27 mouse cellular contexts compared by ENCODE assay signal in the genomic region with DNA sequence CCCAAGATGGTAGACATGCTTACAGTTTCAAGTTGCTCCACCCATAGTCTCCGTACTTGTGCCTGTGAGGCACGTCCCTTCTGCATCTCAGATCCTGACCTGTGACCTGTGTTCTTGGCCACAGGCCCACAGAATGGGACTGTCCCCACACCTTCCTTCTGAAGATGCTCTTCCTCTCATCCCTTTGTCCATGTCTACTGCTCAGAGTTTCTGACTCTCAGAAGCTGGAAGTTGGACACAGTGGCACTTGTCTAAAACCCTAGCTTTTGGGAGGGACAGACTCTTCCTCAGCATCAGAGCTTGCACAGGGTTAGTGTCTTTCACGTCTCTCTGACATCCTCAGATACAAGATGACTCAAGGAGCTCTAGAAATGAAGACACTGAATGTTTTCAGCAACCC. TPM values are rescaled to one million over a fixed set of nuclear protein-coding genes. Genes with fewer than 3 reads are reported as not detected.
DNase-seq lines count a peak whose midpoint lies in the region; ATAC-seq and TF ChIP-seq lines count a peak whose summit lies in the region.
"Had no signal": no experiment of that assay in that cellular context is flagged by ENCODE, and none has a peak within 500 bp of the region (broad histone marks: within the 10 kb centered on the region; RNA-seq: fewer than 3 reads in every experiment).

No protein-coding gene starts in this region.

- no peak for TF ChIP-seq CTCF in midbrain, postnatal 0 days (IDR thresholded peaks at IDR 0.05)

- no peak overlapping the region for H3K9ac ChIP-seq in hindbrain, embryonic 13.5 days
- H3K9ac ChIP-seq in hindbrain, embryonic 14.5 days = no peak overlapping the region
- no peak overlapping the region for H3K9ac ChIP-seq in midbrain, postnatal 0 days (replicated peaks; ENCODE audit: low read length, poor library complexity, severe bottlenecking)
- H3K9ac ChIP-seq in midbrain, embryonic 11.5 days (ENCODE audit: low read length) = no peak overlapping the region
- H3K9ac ChIP-seq: heart, embryonic 12.5 days; limb, embryonic 12.5 days; liver, embryonic 15.5 days had no signal

- no peaks in the 10 kb centered on the region for H3K9me3 ChIP-seq in hindbrain, embryonic 13.5 days
- H3K9me3 ChIP-seq in hindbrain, embryonic 14.5 days (ENCODE audit: control insufficient read depth, low read length) = no peaks in the 10 kb centered on the region
- H3K9me3 ChIP-seq in midbrain, postnatal 0 days (ENCODE audit: low read length) = no peaks in the 10 kb centered on the region
- no peaks in the 10 kb centered on the region for H3K9me3 ChIP-seq in midbrain, embryonic 11.5 days (ENCODE audit: control insufficient read depth, low read length)
- H3K9me3 ChIP-seq: heart, embryonic 12.5 days; limb, embryonic 12.5 days; liver, embryonic 15.5 days had no signal

- peaks cover 26% of the 10 kb centered on the region for H3K4me1 ChIP-seq in hindbrain, embryonic 13.5 days (replicated peaks)
- H3K4me1 ChIP-seq in hindbrain, embryonic 14.5 days (replicated peaks; ENCODE audit: control insufficient read depth, insufficient read depth, low read length) = peaks cover 10% of the 10 kb centered on the region
- H3K4me1 ChIP-seq in midbrain, postnatal 0 days (ENCODE audit: insufficient read depth, low read length) = peaks cover 6% of the 10 kb centered on the region; the same call in 1 of the 2 replicates
- peaks cover 3% of the 10 kb centered on the region; the same call in 1 of the 2 replicates for H3K4me1 ChIP-seq in midbrain, embryonic 11.5 days (ENCODE audit: control insufficient read depth, insufficient read depth, low read length)
- H3K4me1 ChIP-seq: limb, embryonic 12.5 days had no signal

- H3K4me3 ChIP-seq in hindbrain, embryonic 13.5 days = no peak overlapping the region
- H3K4me3 ChIP-seq in hindbrain, embryonic 14.5 days (replicated peaks; ENCODE audit: low read length) = no peak overlapping the region
- H3K4me3 ChIP-seq in midbrain, postnatal 0 days (ENCODE audit: low read depth, low read length) = no peak overlapping the region
- no peak overlapping the region for H3K4me3 ChIP-seq in midbrain, embryonic 11.5 days (ENCODE audit: low read depth, low read length)
- H3K4me3 ChIP-seq: heart, embryonic 12.5 days; layer of hippocampus, adult 2 months; left cerebral cortex, adult 2 months; limb, embryonic 12.5 days; liver, embryonic 15.5 days; myocyte had no signal

- WGBS in hindbrain, embryonic 13.5 days = 80% methylated on average over 3 of the region's 3 CpGs
- WGBS in hindbrain, embryonic 14.5 days = 79% methylated on average over 3 of the region's 3 CpGs
- 82% methylated on average over 3 of the region's 3 CpGs for WGBS in midbrain, postnatal 0 days
- WGBS in midbrain, embryonic 11.5 days = 85% methylated on average over 3 of the region's 3 CpGs

- ATAC-seq in hindbrain, embryonic 13.5 days (ENCODE audit: low FRiP score) = no peak
- ATAC-seq in hindbrain, embryonic 14.5 days (ENCODE audit: low FRiP score) = no peak
- ATAC-seq in midbrain, postnatal 0 days (ENCODE audit: low FRiP score) = no peak
- no peak for ATAC-seq in midbrain, embryonic 11.5 days (ENCODE audit: low FRiP score)
- peak; percentile 15 for ATAC-seq in CD4-positive, CD25-positive, alpha-beta regulatory T cell, adult 4 months
- peak; percentile 23 for ATAC-seq in inflammation-experienced regulatory T-cells, adult 6 months
- ATAC-seq: hindbrain, postnatal 0 days; intestine, postnatal 0 days had no signal

- 0 out of 2 replicates have a peak, but pooled peaks cover 5% of the 10 kb centered on the region for H3K27me3 ChIP-seq in hindbrain, embryonic 13.5 days
- H3K27me3 ChIP-seq in hindbrain, embryonic 14.5 days (ENCODE audit: control insufficient read depth, insufficient read depth, low read length) = no peaks in the 10 kb centered on the region
- no peaks in the 10 kb centered on the region for H3K27me3 ChIP-seq in midbrain, postnatal 0 days (ENCODE audit: insufficient read depth, low read length)
- H3K27me3 ChIP-seq in midbrain, embryonic 11.5 days (ENCODE audit: control insufficient read depth, insufficient read depth, low read length) = peaks cover 2% of the 10 kb centered on the region

- H3K4me2 ChIP-seq in hindbrain, embryonic 13.5 days = no peak overlapping the region
- H3K4me2 ChIP-seq in hindbrain, embryonic 14.5 days (replicated peaks) = no peak overlapping the region
- H3K4me2 ChIP-seq in midbrain, postnatal 0 days (ENCODE audit: low read depth, low read length, poor library complexity, severe bottlenecking) = no peak overlapping the region
- no peak overlapping the region for H3K4me2 ChIP-seq in midbrain, embryonic 11.5 days
- H3K4me2 ChIP-seq: heart, embryonic 12.5 days; limb, embryonic 12.5 days; liver, embryonic 15.5 days had no signal

- no peak for DNase-seq in hindbrain, embryonic 14.5 days (ENCODE audit: low spot score)
- DNase-seq in midbrain, postnatal 0 days (ENCODE audit: low spot score) = no peak
- no peak for DNase-seq in midbrain, embryonic 11.5 days (ENCODE audit: low spot score, missing footprints)
- no peak for DNase-seq in ovary, postnatal 36 days (ENCODE audit: low spot score)
- no peak for DNase-seq in kidney, adult 8-10 months
- DNase-seq: adrenal gland, postnatal 14 days; cerebellum, adult 11 months; cerebellum, adult 9-10 months; cerebellum, postnatal 36 days; gastrocnemius, postnatal 36 days; heart, adult 18-20 months; heart, postnatal 4 days; kidney, postnatal 25 days; right cerebral cortex, adult 18-20 months; spleen, adult 18-20 months had no signal

- peak overlapping the region; percentile 14; the same call in 1 of the 2 replicates for H3K27ac ChIP-seq in hindbrain, embryonic 13.5 days
- no peak overlapping the region for H3K27ac ChIP-seq in hindbrain, embryonic 14.5 days
- 0 out of 2 replicates have a peak overlapping the region, but pooled peaks have one; percentile 58 for H3K27ac ChIP-seq in midbrain, postnatal 0 days (ENCODE audit: low read depth, low read length)
- H3K27ac ChIP-seq in midbrain, embryonic 11.5 days (ENCODE audit: low read depth, low read length) = no peak overlapping the region
- H3K27ac ChIP-seq: layer of hippocampus, adult 2 months; left cerebral cortex, adult 2 months; limb, embryonic 12.5 days; liver, embryonic 15.5 days had no signal

- no peaks in the 10 kb centered on the region for H3K36me3 ChIP-seq in hindbrain, embryonic 13.5 days
- H3K36me3 ChIP-seq in hindbrain, embryonic 14.5 days (replicated peaks; ENCODE audit: control insufficient read depth, insufficient read depth) = no peaks in the 10 kb centered on the region
- no peaks in the 10 kb centered on the region for H3K36me3 ChIP-seq in midbrain, postnatal 0 days (ENCODE audit: insufficient read depth, low read length)
- H3K36me3 ChIP-seq in midbrain, embryonic 11.5 days (ENCODE audit: control insufficient read depth, insufficient read depth, low read length) = no peaks in the 10 kb centered on the region
- H3K36me3 ChIP-seq: G1E; heart, embryonic 12.5 days; limb, embryonic 12.5 days; liver, embryonic 15.5 days had no signal

RNA-seq across cellular contexts. Expression of a gene that starts 6.2 kb away (rescaled TPM):
- polyA plus RNA-seq in hindbrain, embryonic 13.5 days (2015; fragmentation: Nextera tagmentation; extraction: Ambion mirVana) = 41.3 and 42.8 TPM in 2 replicates
- 23.0 and 26.2 TPM in 2 replicates for polyA plus RNA-seq in hindbrain, embryonic 14.5 days (2014; fragmentation: Nextera tagmentation; extraction: Ambion mirVana)
- total RNA-seq in midbrain, postnatal 0 days (2014; rRNA removed) = 101 and 115 TPM in 2 replicates
- polyA plus RNA-seq in midbrain, postnatal 0 days (2015; fragmentation: Nextera tagmentation; extraction: Ambion mirVana) = 44.4 and 47.4 TPM in 2 replicates
- 12.0 and 12.1 TPM in 2 replicates for polyA plus RNA-seq in midbrain, embryonic 11.5 days (2014; fragmentation: Nextera tagmentation; extraction: Ambion mirVana)
- 10 to 100 TPM; 16.0 to 19.4 TPM for polyA plus RNA-seq in CD4-positive, CD25-positive, alpha-beta regulatory T cell, adult 4 months (2017; shearing (Covaris generic))
- 10 to 100 TPM in 2 of 3 experiments, 1 to 10 TPM in 1; 9.6 to 20.2 (median 12.6) TPM for polyA plus RNA-seq in inflammation-experienced regulatory T-cells, adult 6 months (2017; shearing (Covaris generic))
- polyA plus RNA-seq: G1E had no signal

Comparison
In these comparisons a context has a peak if more than half of its experiments do, and no peak if none do; other contexts are left out.
1. H3K27ac ChIP-seq: peak in hindbrain, embryonic 13.5 days (single experiment) and midbrain, postnatal 0 days (single experiment); none in hindbrain, embryonic 14.5 days (single experiment) and midbrain, embryonic 11.5 days (single experiment).
2. ATAC-seq: peak in CD4-positive, CD25-positive, alpha-beta regulatory T cell, adult 4 months (single experiment) and inflammation-experienced regulatory T-cells, adult 6 months (single experiment); none in hindbrain, embryonic 13.5 days (single experiment), hindbrain, embryonic 14.5 days (single experiment), midbrain, postnatal 0 days (single experiment) and midbrain, embryonic 11.5 days (single experiment).